ENCODE assay signal across 17 mouse cellular contexts in genomic region chr19:10222656-10223055, GRCm38 (mm10). TPM values are rescaled to one million over a fixed set of nuclear protein-coding genes. Genes with fewer than 3 reads are reported as not detected.
DNase-seq lines count a peak whose midpoint lies in the region; ATAC-seq and TF ChIP-seq lines count a peak whose summit lies in the region.
"Had no signal": no experiment of that assay in that cellular context is flagged by ENCODE, and none has a peak within 500 bp of the region (broad histone marks: within the 10 kb centered on the region; RNA-seq: fewer than 3 reads in every experiment).

No protein-coding gene starts in this region.

- TF ChIP-seq EP300 in ES-Bruce4 (IDR thresholded peaks at IDR 0.05; ENCODE audit: insufficient read depth, low read depth, low read length) = no peak

- TF ChIP-seq POLR2A in ES-Bruce4 (IDR thresholded peaks at IDR 0.05; ENCODE audit: insufficient read depth, low read length) = no peak

- H3K9ac ChIP-seq in kidney, embryonic 15.5 days = no peak overlapping the region
- H3K9ac ChIP-seq in ES-Bruce4 (ENCODE audit: low read depth, poor library complexity, severe bottlenecking) = no peak overlapping the region
- no peak overlapping the region for H3K9ac ChIP-seq in stomach, embryonic 14.5 days (replicated peaks; ENCODE audit: low read depth, low read length)
- H3K9ac ChIP-seq: embryonic facial prominence, embryonic 15.5 days; forebrain, embryonic 12.5 days; hindbrain, embryonic 14.5 days; liver, embryonic 15.5 days had no signal

- no peak overlapping the region for H3K4me3 ChIP-seq in kidney, embryonic 15.5 days (replicated peaks)
- H3K4me3 ChIP-seq in ES-Bruce4 (ENCODE audit: low read depth, low read length) = no peak overlapping the region
- H3K4me3 ChIP-seq in stomach, embryonic 14.5 days (ENCODE audit: low read depth, low read length) = no peak overlapping the region
- H3K4me3 ChIP-seq: embryonic facial prominence, embryonic 15.5 days; forebrain, embryonic 12.5 days; liver, embryonic 15.5 days; midbrain, embryonic 10.5 days had no signal

- H3K4me2 ChIP-seq in kidney, embryonic 15.5 days = no peak overlapping the region
- H3K4me2 ChIP-seq in stomach, embryonic 14.5 days (replicated peaks; ENCODE audit: low read depth, low read length) = no peak overlapping the region
- H3K4me2 ChIP-seq: embryonic facial prominence, embryonic 15.5 days; forebrain, embryonic 12.5 days; hindbrain, embryonic 14.5 days; liver, embryonic 15.5 days had no signal

- peak overlapping the region; percentile 48; the same call in 1 of the 2 replicates for H3K27ac ChIP-seq in kidney, embryonic 15.5 days
- peak overlapping the region; percentile 29 for H3K27ac ChIP-seq in ES-Bruce4 (ENCODE audit: insufficient read depth, low read length)
- H3K27ac ChIP-seq in stomach, embryonic 14.5 days (ENCODE audit: low read length) = peak overlapping the region; percentile 58; the same call in 1 of the 2 replicates
- H3K27ac ChIP-seq: embryonic facial prominence, embryonic 15.5 days; forebrain, embryonic 12.5 days; hindbrain, embryonic 14.5 days; liver, embryonic 15.5 days; midbrain, embryonic 10.5 days had no signal

- H3K4me1 ChIP-seq in kidney, embryonic 15.5 days = peaks cover 46% of the 10 kb centered on the region
- H3K4me1 ChIP-seq in ES-Bruce4 (ENCODE audit: control insufficient read depth, insufficient read depth, low read length) = peaks cover 9% of the 10 kb centered on the region
- peaks cover 25% of the 10 kb centered on the region for H3K4me1 ChIP-seq in stomach, embryonic 14.5 days (ENCODE audit: control insufficient read depth, insufficient read depth, low read length)

- H3K36me3 ChIP-seq in kidney, embryonic 15.5 days = no peaks in the 10 kb centered on the region
- no peaks in the 10 kb centered on the region for H3K36me3 ChIP-seq in ES-Bruce4 (ENCODE audit: control insufficient read depth, insufficient read depth, low read length, poor library complexity, severe bottlenecking)
- peaks cover 6% of the 10 kb centered on the region; the same call in 1 of the 2 replicates for H3K36me3 ChIP-seq in stomach, embryonic 14.5 days (ENCODE audit: control insufficient read depth, insufficient read depth, low read length)
- H3K36me3 ChIP-seq: embryonic facial prominence, embryonic 15.5 days; forebrain, embryonic 12.5 days; liver, embryonic 15.5 days; midbrain, embryonic 10.5 days had no signal

- TF ChIP-seq CTCF in ES-Bruce4 (IDR thresholded peaks at IDR 0.05; ENCODE audit: low read depth, low read length) = no peak

- no peak for DNase-seq in kidney, postnatal 14 days
- DNase-seq in R1 (ENCODE audit: low read depth, low spot score) = peak; percentile 94
- no peak for DNase-seq in frontal cortex, postnatal 36 days (ENCODE audit: low spot score in 2 of 2)
- no peak for DNase-seq in layer of hippocampus, adult 8-10 months (ENCODE audit: low spot score in 2 of 2)
- DNase-seq: cerebellum, postnatal 25 days; kidney, adult 9 months; right cerebral cortex, adult 18-20 months had no signal

- WGBS in kidney, embryonic 15.5 days = 24% methylated on average over 7 of the region's 8 CpGs
- 18% methylated on average over 8 of the region's 8 CpGs for WGBS in stomach, embryonic 14.5 days

- no peaks in the 10 kb centered on the region for H3K27me3 ChIP-seq in kidney, embryonic 15.5 days
- H3K27me3 ChIP-seq in ES-Bruce4 (ENCODE audit: control insufficient read depth, insufficient read depth, low read length, poor library complexity, severe bottlenecking) = no peaks in the 10 kb centered on the region
- H3K27me3 ChIP-seq in stomach, embryonic 14.5 days (ENCODE audit: control insufficient read depth, insufficient read depth, low read length) = no peaks in the 10 kb centered on the region
- H3K27me3 ChIP-seq: embryonic facial prominence, embryonic 15.5 days; forebrain, embryonic 12.5 days; liver, embryonic 15.5 days had no signal

- H3K9me3 ChIP-seq in kidney, embryonic 15.5 days (replicated peaks) = no peaks in the 10 kb centered on the region
- H3K9me3 ChIP-seq in ES-Bruce4 (replicated peaks; ENCODE audit: control insufficient read depth, insufficient read depth, low read length, poor library complexity, severe bottlenecking) = no peaks in the 10 kb centered on the region
- no peaks in the 10 kb centered on the region for H3K9me3 ChIP-seq in stomach, embryonic 14.5 days (ENCODE audit: control insufficient read depth, low read depth, low read length)
- H3K9me3 ChIP-seq: embryonic facial prominence, embryonic 15.5 days; forebrain, embryonic 12.5 days; liver, embryonic 15.5 days; midbrain, embryonic 10.5 days had no signal

- ATAC-seq in kidney, embryonic 15.5 days (replicated peaks; ENCODE audit: low FRiP score) = no peak
- ATAC-seq in stomach, embryonic 14.5 days (ENCODE audit: insufficient number of reproducible peaks, insufficient read depth, low FRiP score, low read depth) = no peak

RNA-seq across cellular contexts. Expression of gene Myrf, which starts 17.9 kb away (rescaled TPM):
- polyA plus RNA-seq in kidney, embryonic 15.5 days (2015; fragmentation: Nextera tagmentation; extraction: Ambion mirVana) = 3.3 and 4.2 TPM in 2 replicates
- 15.0 and 15.9 TPM in 2 replicates for polyA plus RNA-seq in ES-Bruce4 (2011; ENCODE audit: insufficient read depth, insufficient read length, low read depth, missing spikeins)
- 27.6 and 28.4 TPM in 2 replicates for polyA plus RNA-seq in stomach, embryonic 14.5 days (2014; fragmentation: Nextera tagmentation; extraction: Ambion mirVana)
- total RNA-seq in layer of hippocampus, adult 8-10 months (2022) = 10 to 100 TPM; 31.6 to 37.2 (median 36.7) TPM
- total RNA-seq: gastrocnemius, adult 18-20 months; neutrophil, adult 5-6 weeks had no signal

RNA-seq across cellular contexts. Expression of gene Fen1, which starts 18.7 kb away (rescaled TPM):
- polyA plus RNA-seq in kidney, embryonic 15.5 days (2015; fragmentation: Nextera tagmentation; extraction: Ambion mirVana) = 109 and 111 TPM in 2 replicates
- 36.1 and 40.5 TPM in 2 replicates for polyA plus RNA-seq in ES-Bruce4 (2011; ENCODE audit: insufficient read depth, insufficient read length, low read depth, missing spikeins)
- polyA plus RNA-seq in stomach, embryonic 14.5 days (2014; fragmentation: Nextera tagmentation; extraction: Ambion mirVana) = 65.1 and 70.4 TPM in 2 replicates
- total RNA-seq in layer of hippocampus, adult 8-10 months (2022) = 10 to 100 TPM in 2 of 4 experiments, 1 to 10 TPM in 2; 8.9 to 12.2 (median 9.9) TPM

RNA-seq across cellular contexts. Expression of gene Tmem258, which starts 18.8 kb away (rescaled TPM):
- polyA plus RNA-seq in kidney, embryonic 15.5 days (2015; fragmentation: Nextera tagmentation; extraction: Ambion mirVana) = 477 and 511 TPM in 2 replicates
- 290 and 300 TPM in 2 replicates for polyA plus RNA-seq in ES-Bruce4 (2011; ENCODE audit: insufficient read depth, insufficient read length, low read depth, missing spikeins)
- polyA plus RNA-seq in stomach, embryonic 14.5 days (2014; fragmentation: Nextera tagmentation; extraction: Ambion mirVana) = 453 and 489 TPM in 2 replicates
- total RNA-seq in layer of hippocampus, adult 8-10 months (2022) = 10 to 100 TPM; 73.3 to 92.9 (median 81.3) TPM

RNA-seq across cellular contexts. Expression of gene Fads1, which starts 40.0 kb away (rescaled TPM):
- 95.3 and 108 TPM in 2 replicates for polyA plus RNA-seq in kidney, embryonic 15.5 days (2015; fragmentation: Nextera tagmentation; extraction: Ambion mirVana)
- 52.9 and 56.8 TPM in 2 replicates for polyA plus RNA-seq in ES-Bruce4 (2011; ENCODE audit: insufficient read depth, insufficient read length, low read depth, missing spikeins)
- 112 and 114 TPM in 2 replicates for polyA plus RNA-seq in stomach, embryonic 14.5 days (2014; fragmentation: Nextera tagmentation; extraction: Ambion mirVana)
- total RNA-seq in layer of hippocampus, adult 8-10 months (2022) = 100 to 1,000 TPM; 188 to 213 (median 199) TPM
